Mouse (Mus musculus): ENCODE results near the gene Pde6h. TPM values are rescaled to one million over a fixed set of nuclear protein-coding genes. Genes with fewer than 3 reads are reported as not detected.

Pde6h gene
- under 1 TPM; 0.20 to 0.74 TPM for polyA plus RNA-seq (2017; shearing (Covaris generic))

DNA sequence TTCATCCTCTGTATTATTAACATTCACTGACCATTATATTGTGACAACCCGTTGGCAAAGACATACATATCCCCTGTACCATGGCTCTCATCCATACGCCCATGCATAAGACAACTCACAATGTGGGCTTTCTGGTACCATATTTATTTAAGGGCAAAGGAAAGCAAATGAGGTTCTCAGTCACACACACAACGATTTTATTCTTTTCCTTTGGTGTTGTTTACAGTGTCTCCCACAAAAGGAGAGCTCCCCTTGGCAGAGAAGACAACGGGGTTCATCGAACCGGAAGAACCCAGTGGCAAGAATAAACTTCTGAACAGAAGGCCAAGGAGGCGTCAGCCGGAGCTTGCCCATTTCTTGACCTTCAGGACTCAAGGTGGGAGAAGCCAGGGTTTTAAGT is at the start of gene Pde6h:
Gene Pde6h, plus strand, starts transcription at position 301 of the 400 bp plus-strand sequence.

DNA sequence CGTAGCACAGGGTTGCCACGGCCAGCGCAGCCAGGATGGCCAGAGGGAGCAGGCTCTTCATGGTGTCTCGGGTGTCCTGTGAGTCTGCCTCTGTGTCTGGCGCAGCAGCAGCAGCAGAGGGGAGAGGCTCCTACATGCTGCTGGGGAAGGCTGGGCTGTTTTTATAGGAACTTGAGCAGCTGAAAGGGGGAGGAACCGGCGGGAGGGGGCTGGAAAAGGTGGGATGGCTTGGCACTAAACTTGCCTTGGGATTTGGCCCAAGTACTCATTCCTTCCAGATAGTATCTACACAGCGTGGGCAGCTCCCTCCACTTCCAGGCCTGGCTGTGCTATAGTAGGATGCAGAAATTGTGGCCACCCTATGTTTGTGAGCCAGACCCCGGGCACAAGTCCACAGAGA is 48.0 kb upstream of the Pde6h start, which contains the start of gene Mgp:
Gene Mgp, minus strand, starts transcription at position 154 of the 400 bp plus-strand sequence.

DNA sequence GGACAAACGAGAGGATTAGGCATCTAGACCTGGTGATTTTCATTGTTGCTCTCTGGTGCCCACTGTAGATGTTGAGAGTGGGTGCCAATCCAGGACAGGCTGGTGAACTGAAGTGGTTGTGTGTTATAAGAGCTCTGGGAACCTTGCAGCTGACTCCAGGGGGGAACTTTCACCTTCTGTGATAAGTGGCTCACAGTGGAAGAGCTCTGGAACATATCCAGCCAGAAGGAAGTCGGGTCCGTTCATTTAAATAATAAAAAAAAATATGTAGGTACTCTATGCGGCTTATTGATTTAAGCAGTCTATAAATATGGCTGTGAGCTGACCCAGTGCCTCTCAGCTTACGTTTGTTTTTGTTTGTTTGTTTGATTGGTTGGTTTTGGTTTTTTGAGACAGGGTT is 1.6 kb upstream of the Pde6h start, which contains the start of gene Erp27:
Gene Erp27, minus strand, starts transcription at position 101 of the 400 bp plus-strand sequence.

GRCm38 (mm10) chr6:136941051-136942021 is 17.7 kb downstream of the Pde6h start, which contains the start of gene Arhgdib:
Arhgdib (minus strand) TSS chr6:136941899.

Other genes starting within 250 kb of the Pde6h start
- under 1 TPM in 1 of 2 experiments, not detected in 1; 0.07 TPM for gene Gucy2c, start 142.1 kb upstream of the Pde6h start, polyA plus RNA-seq (2017; shearing (Covaris generic))
- 1 to 10 TPM in 1 of 2 experiments, under 1 TPM in 1; 0.85 to 1.0 TPM for gene Hist4h4, start 119.4 kb upstream of the Pde6h start, polyA plus RNA-seq (2017; shearing (Covaris generic))
- gene H2afj, start 115.6 kb upstream of the Pde6h start, polyA plus RNA-seq (2017; shearing (Covaris generic)) = 100 to 1,000 TPM; 167 to 198 TPM
- 1 to 10 TPM; 2.0 to 2.1 TPM for gene BC049715, start 96.2 kb upstream of the Pde6h start, polyA plus RNA-seq (2017; shearing (Covaris generic))
- gene Wbp11, start 95.6 kb upstream of the Pde6h start, polyA plus RNA-seq (2017; shearing (Covaris generic)) = 10 to 100 TPM; 85.1 to 86.6 TPM
- not detected for gene Smco3, start 88.4 kb upstream of the Pde6h start, polyA plus RNA-seq (2017; shearing (Covaris generic))
- gene Art4, start 66.1 kb upstream of the Pde6h start, polyA plus RNA-seq (2017; shearing (Covaris generic)) = 1 to 10 TPM; 2.5 to 3.3 TPM
- not detected for gene Mgp, start 48.0 kb upstream of the Pde6h start, polyA plus RNA-seq (2017; shearing (Covaris generic))
- 1 to 10 TPM; 2.5 to 3.5 TPM for gene Erp27, start 1.7 kb upstream of the Pde6h start, polyA plus RNA-seq (2017; shearing (Covaris generic))
- 1,000 to 10,000 TPM; 2,391 to 2,736 TPM for gene Arhgdib, start 18.1 kb downstream of the Pde6h start, polyA plus RNA-seq (2017; shearing (Covaris generic))
- gene Rerg, start 246.7 kb downstream of the Pde6h start, polyA plus RNA-seq (2017; shearing (Covaris generic)) = not detected

Data from activated CD4-positive, CD25-positive, alpha-beta regulatory T cell (primary cell).